Mouse (Mus musculus): Measurements from ENCODE around the gene Gsto2. TPM values are rescaled to one million over a fixed set of nuclear protein-coding genes. Genes with fewer than 3 reads are reported as not detected.
"Not testable (repeated sequence)": the region's sequence is repeated elsewhere in the genome, so short reads cannot be mapped to it uniquely, and the experiment has no call there.

Gene Gsto2
- polyA plus RNA-seq, 1 experiment from 2014 or later = 1.1 TPM

- Histone ChIP-seq H3K4me1 (replicated peaks) (peaks cover 2% of the 10 kb centered on the region; the same call in 1 of the 2 replicates), H3K27me3 (peaks cover 14% of the 10 kb centered on the region), H3K9ac (peak overlapping the region; percentile 63), H3K9me3 (no peaks in the 10 kb centered on the region), H3K4me2 (peak overlapping the region; percentile 81), H3K27ac (no peak overlapping the region), H3K4me3 (peak overlapping the region; percentile 56), H3K36me3 (no peaks in the 10 kb centered on the region)
- ATAC-seq (ENCODE audit: low FRiP score) = peak; percentile 96
- WGBS = 2% methylated on average over 48 of the region's 49 CpGs
Measured at GRCm38 (mm10) chr19:47836701-47837526, 28.4 kb upstream of the Gsto2 start.

GRCm38 (mm10) chr19:47837527-47837901, 27.8 kb upstream of the Gsto2 start:
- Histone ChIP-seq H3K27me3 (peaks cover 14% of the 10 kb centered on the region), H3K9me3 (no peaks in the 10 kb centered on the region), H3K4me2 (peak overlapping the region; percentile 81), H3K4me3 (peak overlapping the region; percentile 56), H3K36me3 (no peaks in the 10 kb centered on the region), H3K4me1 (replicated peaks) (peaks cover 2% of the 10 kb centered on the region; the same call in 1 of the 2 replicates), H3K9ac (peak overlapping the region; percentile 63), H3K27ac (no peak overlapping the region)
- ATAC-seq (ENCODE audit: low FRiP score) = peak; percentile 76; the same call in 1 of the 2 replicates
- 0% methylated on average over 6 of the region's 6 CpGs for WGBS

GRCm38 (mm10) chr19:47841234-47841633, 24.1 kb upstream of the Gsto2 start:
- not testable (repeated sequence) for H3K36me3 ChIP-seq; H3K4me1 ChIP-seq (replicated peaks); H3K9me3 ChIP-seq; H3K4me2 ChIP-seq; H3K27ac ChIP-seq; H3K4me3 ChIP-seq; H3K9ac ChIP-seq; ATAC-seq (ENCODE audit: low FRiP score)
- WGBS = 86% methylated on average over 15 of the region's 15 CpGs
- H3K27me3 ChIP-seq = peaks cover 14% of the 10 kb centered on the region

GRCm38 (mm10) chr19:47849735-47850134, 15.6 kb upstream of the Gsto2 start:
- no peak overlapping the region for H3K9ac ChIP-seq
- H3K27ac ChIP-seq = no peak overlapping the region
- H3K4me1 ChIP-seq (replicated peaks) = peaks cover 9% of the 10 kb centered on the region
- no peaks in the 10 kb centered on the region for H3K36me3 ChIP-seq
- H3K4me2 ChIP-seq = no peak overlapping the region
- H3K4me3 ChIP-seq = no peak overlapping the region
- H3K27me3 ChIP-seq = no peaks in the 10 kb centered on the region
- no peaks in the 10 kb centered on the region for H3K9me3 ChIP-seq
- no peak for ATAC-seq (ENCODE audit: low FRiP score)
- 81% methylated on average over 3 of the region's 3 CpGs for WGBS

GRCm38 (mm10) chr19:47852131-47852530, 13.2 kb upstream of the Gsto2 start:
- not testable (repeated sequence) for ATAC-seq (ENCODE audit: low FRiP score); H3K9ac ChIP-seq; H3K27ac ChIP-seq; H3K27me3 ChIP-seq; H3K4me3 ChIP-seq; H3K9me3 ChIP-seq; H3K36me3 ChIP-seq; H3K4me2 ChIP-seq
- H3K4me1 ChIP-seq (replicated peaks) = peaks cover 19% of the 10 kb centered on the region
- WGBS = 89% methylated on average over 3 of the region's 3 CpGs

GRCm38 (mm10) chr19:47853053-47853452, 12.3 kb upstream of the Gsto2 start:
- Histone ChIP-seq H3K9ac (no peak overlapping the region), H3K4me1 (replicated peaks) (peaks cover 20% of the 10 kb centered on the region), H3K27ac (no peak overlapping the region), H3K9me3 (no peaks in the 10 kb centered on the region), H3K4me3 (no peak overlapping the region), H3K36me3 (no peaks in the 10 kb centered on the region), H3K27me3 (no peaks in the 10 kb centered on the region), H3K4me2 (no peak overlapping the region)
- WGBS = 82% methylated on average over 3 of the region's 3 CpGs
- no peak for ATAC-seq (ENCODE audit: low FRiP score)

- Histone ChIP-seq H3K27ac (peak overlapping the region; percentile 64), H3K9me3 (no peaks in the 10 kb centered on the region), H3K4me1 (replicated peaks) (peaks cover 29% of the 10 kb centered on the region), H3K27me3 (no peaks in the 10 kb centered on the region), H3K4me3 (peak overlapping the region; percentile 73), H3K9ac (peak overlapping the region; percentile 84), H3K4me2 (peak overlapping the region; percentile 95), H3K36me3 (0 out of 2 replicates have a peak, but pooled peaks cover 6% of the 10 kb centered on the region)
- WGBS = 26% methylated on average over 13 of the region's 13 CpGs
- peak; percentile 86 for ATAC-seq (ENCODE audit: low FRiP score)
Measured at GRCm38 (mm10) chr19:47853951-47854795, 11.2 kb upstream of the Gsto2 start.

- peak; percentile 94 for ATAC-seq (ENCODE audit: low FRiP score)
- H3K9me3 ChIP-seq = no peaks in the 10 kb centered on the region
- under 1% methylated on average over 60 of the region's 60 CpGs for WGBS
- H3K36me3 ChIP-seq = peaks cover 13% of the 10 kb centered on the region; the same call in 1 of the 2 replicates
- H3K9ac ChIP-seq = peak within 1 kb of the TSS; percentile 84
- peak within 1 kb of the TSS; percentile 95 for H3K4me2 ChIP-seq
- no peaks in the 10 kb centered on the region for H3K27me3 ChIP-seq
- H3K27ac ChIP-seq = peak within 1 kb of the TSS; percentile 64
- H3K4me1 ChIP-seq (replicated peaks) = peaks cover 29% of the 10 kb centered on the region
- peak within 1 kb of the TSS; percentile 73 for H3K4me3 ChIP-seq
Measured at GRCm38 (mm10) chr19:47854796-47855783, 10.2 kb upstream of the Gsto2 start, which contains the start of gene Gsto1. Gene Gsto1, plus strand, starts transcription at chr19:47854970.

- Histone ChIP-seq H3K4me1 (replicated peaks) (peaks cover 29% of the 10 kb centered on the region), H3K4me3 (no peak overlapping the region), H3K27me3 (no peaks in the 10 kb centered on the region), H3K9ac (0 out of 2 replicates have a peak overlapping the region, but pooled peaks have one; percentile 4), H3K36me3 (peaks cover 25% of the 10 kb centered on the region), H3K27ac (no peak overlapping the region), H3K4me2 (no peak overlapping the region), H3K9me3 (no peaks in the 10 kb centered on the region)
- 72% methylated on average over 18 of the region's 18 CpGs for WGBS
- no peak for ATAC-seq (ENCODE audit: low FRiP score)
Measured at GRCm38 (mm10) chr19:47857957-47858942, 7.1 kb upstream of the Gsto2 start.

GRCm38 (mm10) chr19:47859180-47859579, 6.2 kb upstream of the Gsto2 start:
- WGBS = 94% methylated on average over 8 of the region's 8 CpGs

More at GRCm38 (mm10) chr19:47859180-47859579, 6.2 kb upstream of the Gsto2 start:
- Histone ChIP-seq H3K36me3 (peaks cover 26% of the 10 kb centered on the region), H3K27ac (no peak overlapping the region), H3K27me3 (no peaks in the 10 kb centered on the region), H3K9ac (no peak overlapping the region), H3K4me3 (no peak overlapping the region), H3K4me2 (no peak overlapping the region), H3K4me1 (replicated peaks) (peaks cover 24% of the 10 kb centered on the region), H3K9me3 (no peaks in the 10 kb centered on the region)
- no peak for ATAC-seq (ENCODE audit: low FRiP score)

All from hindbrain, embryonic 13.5 days (tissue).